Mouse (Mus musculus) heart, postnatal 36 days (tissue): ENCODE results near the gene Kpna1. TPM values are rescaled to one million over a fixed set of nuclear protein-coding genes. Genes with fewer than 3 reads are reported as not detected.

Experiments
- DNase-seq, 2 experiments: peaks; one replicate each; pipeline ENCODE4 v3.0.0; 2021 to 2022
- intact Hi-C: fragments of 180-260 bp; cut with DNase I; formaldehyde crosslinking; loops from one replicate; pipeline ENCODE4 v1.15.1; 2025
- total RNA-seq, 2 experiments: library from RNA; stranded (reverse); gene quantifications; 2 replicates each; pipeline ENCODE4 v1.2.3; 2021

Kpna1 gene
- total RNA-seq, 2 experiments from 2014 or later, result 121 to 128 TPM

- DNase-seq, result no peak
- intact Hi-C loops, result no loop called here
Observed at GRCm38 (mm10) chr16:36063315-36063714, 84.8 kb downstream of the Kpna1 start.

GRCm38 (mm10) chr16:36064904-36065303, 86.4 kb downstream of the Kpna1 start:
- intact Hi-C loops, result no loop called here
- DNase-seq, result no peak

- DNase-seq, result no peak
- intact Hi-C loops, result no loop called here
Observed at GRCm38 (mm10) chr16:36067694-36068093, 89.1 kb downstream of the Kpna1 start.

- no peak for DNase-seq
- intact Hi-C loops, result no loop called here
Observed at GRCm38 (mm10) chr16:36068356-36068755, 89.8 kb downstream of the Kpna1 start.

GRCm38 (mm10) chr16:36069819-36070575, 91.4 kb downstream of the Kpna1 start:
- intact Hi-C loops, result loop anchor here (5.0 to 10.0 kb wide), 3 partner anchors 88 to 755 kb away; partner anchors contain the start of genes Iqcb1 and Parp14
- no peak for DNase-seq

- intact Hi-C loops, result loop anchor here (1.0 to 10.0 kb wide), 4 partner anchors 30 to 754 kb away; partner anchors contain the start of genes Iqcb1, Parp14 and Wdr5b
- no peak for DNase-seq
Observed at GRCm38 (mm10) chr16:36071071-36071449, 92.5 kb downstream of the Kpna1 start.

GRCm38 (mm10) chr16:36071450-36072379, 93.2 kb downstream of the Kpna1 start, which contains the start of the genes Fam162a and Ccdc58:
Gene Fam162a (minus strand): TSS chr16:36071594.
Gene Ccdc58 (plus strand): TSS chr16:36071685.
- intact Hi-C loops, result loop anchor here (1.0 to 10.0 kb wide), 4 partner anchors 30 to 753 kb away; partner anchors contain the start of genes Iqcb1, Parp14 and Wdr5b
- peak; percentile 92 to 94 for DNase-seq

GRCm38 (mm10) chr16:36072410-36073011, 94.0 kb downstream of the Kpna1 start:
- intact Hi-C loops, result loop anchor here (5.0 to 10.0 kb wide), 3 partner anchors 90 to 752 kb away; partner anchors contain the start of genes Iqcb1 and Parp14
- DNase-seq, result no peak

- DNase-seq, result no peak
- intact Hi-C loops, result loop anchor here (5.0 to 10.0 kb wide), 3 partner anchors 92 to 750 kb away; partner anchors contain the start of genes Iqcb1 and Parp14
Observed at GRCm38 (mm10) chr16:36074772-36075171, 96.2 kb downstream of the Kpna1 start.

- no peak for DNase-seq
- intact Hi-C loops, result loop anchor here (5.0 to 10.0 kb wide), 2 partner anchors 745 to 792 kb away; partner anchors contain the start of gene Iqcb1
Observed at GRCm38 (mm10) chr16:36079916-36080315, 101.4 kb downstream of the Kpna1 start.

Other genes with a start within 250 kb of the Kpna1 start
- 10 to 100 TPM; 64.2 to 70.4 TPM for gene Dirc2, start 209.4 kb upstream of the Kpna1 start, total RNA-seq
- gene Hspbap1, start 208.4 kb upstream of the Kpna1 start, total RNA-seq, result 1 to 10 TPM; 2.8 to 3.0 TPM
- 10 to 100 TPM in 1 of 2 experiments, 1 to 10 TPM in 1; 9.9 to 16.2 TPM for gene Parp14, start 107.2 kb upstream of the Kpna1 start, total RNA-seq
- gene Parp9, start 40.3 kb upstream of the Kpna1 start, total RNA-seq, result 10 to 100 TPM; 11.9 to 12.8 TPM
- gene Dtx3l, start 39.6 kb upstream of the Kpna1 start, total RNA-seq, result 10 to 100 TPM in 1 of 2 experiments, 1 to 10 TPM in 1; 9.8 to 12.6 TPM
- gene Wdr5b, start 62.4 kb downstream of the Kpna1 start, total RNA-seq, result 1 to 10 TPM; 2.7 to 3.2 TPM
- 100 to 1,000 TPM; 230 to 246 TPM for gene Fam162a, start 92.8 kb downstream of the Kpna1 start, total RNA-seq
- gene Ccdc58, start 92.9 kb downstream of the Kpna1 start, total RNA-seq, result 10 to 100 TPM; 29.0 to 29.1 TPM
- not detected for gene Csta1, start 152.5 kb downstream of the Kpna1 start, total RNA-seq
- gene Stfa2l1, start 178.1 kb downstream of the Kpna1 start, total RNA-seq, result not detected
- gene Gm5483, start 205.5 kb downstream of the Kpna1 start, total RNA-seq, result not detected
- gene Gm5416, start 231.7 kb downstream of the Kpna1 start, total RNA-seq, result not detected
- gene 2010005H15Rik, start 242.7 kb downstream of the Kpna1 start, total RNA-seq, result not detected